Mouse (Mus musculus): Measurements from ENCODE around the gene Mrc2. TPM values are rescaled to one million over a fixed set of nuclear protein-coding genes. Genes with fewer than 3 reads are reported as not detected.

Mrc2 gene
- polyA plus RNA-seq, 2 experiments, result 0.28 to 0.80 TPM

DNA sequence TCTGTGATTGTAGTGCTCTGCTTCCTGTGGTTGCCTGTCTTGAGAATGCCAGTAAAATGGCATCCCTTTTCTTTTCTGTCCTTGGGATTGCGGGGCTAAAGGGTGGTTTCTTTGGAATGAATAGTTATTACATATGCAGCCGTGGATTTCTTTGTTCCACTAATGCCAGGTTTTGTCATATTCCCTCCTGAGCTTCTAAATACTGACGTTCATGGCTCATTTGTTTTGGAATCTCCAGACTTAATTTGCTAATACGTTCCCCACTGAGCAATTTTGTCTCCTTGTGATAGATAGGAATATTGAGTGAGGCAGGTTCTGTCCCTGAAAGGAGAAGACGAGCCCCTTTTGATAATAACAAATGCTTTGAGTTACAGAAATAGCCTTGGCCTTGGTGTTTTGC lies 31.3 kb upstream of the Mrc2 start:
- DNase-seq (ENCODE audit: low read depth in 3 of 3, low spot score in 3 of 3) (no peak), ATAC-seq (ENCODE audit: insufficient read depth) (no peak)
- Histone ChIP-seq H3K4me1 (replicated peaks; ENCODE audit: control insufficient read depth in 2 of 2, insufficient read depth in 2 of 2, low read length in 1 of 2) (no peaks in the 10 kb centered on the region), H3K4me3 (ENCODE audit: insufficient read depth in 1 of 2, low read depth in 2 of 2, low read length in 2 of 2) (no peak overlapping the region), H3K27me3 (ENCODE audit: control insufficient read depth, insufficient read depth, low read length) (no peaks in the 10 kb centered on the region), H3K27ac (no peak overlapping the region), H3K4me2 (ENCODE audit: low read depth) (no peak overlapping the region), H3K36me3 (replicated peaks; ENCODE audit: control insufficient read depth, insufficient read depth, low read depth) (peaks cover 36% of the 10 kb centered on the region), H3K9ac (replicated peaks) (no peak overlapping the region), H3K9me3 (ENCODE audit: control insufficient read depth, low read length) (no peaks in the 10 kb centered on the region)
- TF ChIP-seq CTCF (IDR thresholded peaks at IDR 0.05; ENCODE audit: low read depth), result no peak
- TF ChIP-seq EP300 (IDR thresholded peaks at IDR 0.05; ENCODE audit: low read depth), result no peak
- WGBS (ENCODE audit: insufficient replicate concordance), result 89% methylated on average over 5 of the region's 5 CpGs

DNA sequence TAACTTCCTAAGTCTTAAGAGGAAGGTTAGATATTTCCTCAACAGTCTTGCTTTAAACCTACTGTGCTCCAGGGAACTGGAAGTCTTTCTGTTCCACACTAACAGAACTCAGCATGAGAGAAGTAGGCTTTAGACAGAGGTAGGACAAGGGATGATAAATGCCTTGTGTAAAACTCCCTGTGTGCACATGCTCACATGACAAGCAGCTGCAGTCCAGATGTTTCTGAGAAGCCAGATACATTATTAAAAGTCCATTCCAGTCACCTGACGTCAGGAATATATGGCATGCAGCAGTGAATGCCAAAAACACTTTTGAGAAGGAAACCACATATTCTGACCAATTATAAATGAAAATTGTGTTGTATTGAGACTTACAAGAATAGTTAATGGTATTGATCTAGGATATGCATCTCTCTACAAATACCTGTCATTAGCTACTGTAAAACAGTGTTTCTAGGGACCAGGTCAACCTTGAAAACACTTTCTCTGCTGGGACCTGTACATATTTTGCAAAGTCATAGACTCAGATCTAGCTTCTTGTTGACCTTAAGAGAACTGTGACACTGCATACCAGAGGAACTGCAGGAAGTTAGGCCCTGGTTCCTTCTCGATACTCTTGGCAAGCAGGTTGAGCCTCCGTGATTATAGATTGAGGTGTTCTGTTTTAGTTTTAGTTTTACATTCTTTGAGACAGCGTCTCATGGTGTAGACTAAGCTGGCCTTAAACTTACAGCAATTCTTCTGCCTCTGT lies 30.7 kb upstream of the Mrc2 start:
- WGBS (ENCODE audit: insufficient replicate concordance), result 76% methylated on average over 4 of the region's 4 CpGs
- no peak for TF ChIP-seq EP300 (IDR thresholded peaks at IDR 0.05; ENCODE audit: low read depth)
- Histone ChIP-seq H3K9ac (replicated peaks) (no peak overlapping the region), H3K36me3 (replicated peaks; ENCODE audit: control insufficient read depth, insufficient read depth, low read depth) (peaks cover 31% of the 10 kb centered on the region), H3K4me3 (ENCODE audit: insufficient read depth in 1 of 2, low read depth in 2 of 2, low read length in 2 of 2) (no peak overlapping the region), H3K4me1 (replicated peaks; ENCODE audit: control insufficient read depth in 2 of 2, insufficient read depth in 2 of 2, low read length in 1 of 2) (no peaks in the 10 kb centered on the region), H3K27ac (no peak overlapping the region), H3K9me3 (ENCODE audit: control insufficient read depth, low read length) (no peaks in the 10 kb centered on the region), H3K27me3 (ENCODE audit: control insufficient read depth, insufficient read depth, low read length) (no peaks in the 10 kb centered on the region), H3K4me2 (ENCODE audit: low read depth) (no peak overlapping the region)
- no peak for DNase-seq (ENCODE audit: low read depth in 3 of 3, low spot score in 3 of 3)
- ATAC-seq (ENCODE audit: insufficient read depth), result no peak

DNA sequence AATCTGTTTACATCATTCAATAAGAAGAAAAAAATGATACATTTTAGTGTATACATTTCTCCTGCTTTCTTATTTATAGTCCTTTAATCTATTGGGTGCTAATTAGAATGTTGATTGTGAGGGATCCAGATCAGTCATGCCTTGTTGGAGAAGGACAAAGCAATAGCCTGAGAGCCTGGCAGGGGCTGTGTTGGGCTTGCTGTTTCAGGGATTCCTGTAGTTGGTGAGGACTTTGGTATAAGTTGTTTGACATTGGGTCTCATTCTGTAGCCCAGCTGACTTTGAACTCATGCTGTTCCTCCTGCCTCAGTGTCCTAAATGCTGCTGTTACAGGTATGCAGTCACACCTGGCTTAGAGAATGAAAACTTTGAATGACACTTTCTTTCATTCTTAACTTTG lies 27.9 kb upstream of the Mrc2 start:
- TF ChIP-seq CTCF (IDR thresholded peaks at IDR 0.05; ENCODE audit: low read depth) (no peak), EP300 (IDR thresholded peaks at IDR 0.05; ENCODE audit: low read depth) (no peak)
- ATAC-seq (ENCODE audit: insufficient read depth) (no peak), DNase-seq (ENCODE audit: low read depth in 3 of 3, low spot score in 3 of 3) (no peak)
- H3K4me3 ChIP-seq (ENCODE audit: insufficient read depth in 1 of 2, low read depth in 2 of 2, low read length in 2 of 2), result no peak overlapping the region
- H3K4me1 ChIP-seq (replicated peaks; ENCODE audit: control insufficient read depth in 2 of 2, insufficient read depth in 2 of 2, low read length in 1 of 2), result no peaks in the 10 kb centered on the region
- H3K36me3 ChIP-seq (replicated peaks; ENCODE audit: control insufficient read depth, insufficient read depth, low read depth), result peaks cover 32% of the 10 kb centered on the region
- no peak overlapping the region for H3K9ac ChIP-seq (replicated peaks)
- no peak overlapping the region for H3K27ac ChIP-seq
- no peaks in the 10 kb centered on the region for H3K9me3 ChIP-seq (ENCODE audit: control insufficient read depth, low read length)
- no peak overlapping the region for H3K4me2 ChIP-seq (ENCODE audit: low read depth)
- H3K27me3 ChIP-seq (ENCODE audit: control insufficient read depth, insufficient read depth, low read length), result no peaks in the 10 kb centered on the region

GRCm38 (mm10) chr11:105264988-105265387 lies 27.5 kb upstream of the Mrc2 start:
- Histone ChIP-seq H3K4me3 (ENCODE audit: insufficient read depth in 1 of 2, low read depth in 2 of 2, low read length in 2 of 2) (no peak overlapping the region), H3K4me1 (replicated peaks; ENCODE audit: control insufficient read depth in 2 of 2, insufficient read depth in 2 of 2, low read length in 1 of 2) (no peaks in the 10 kb centered on the region), H3K9ac (replicated peaks) (no peak overlapping the region), H3K27ac (no peak overlapping the region), H3K27me3 (ENCODE audit: control insufficient read depth, insufficient read depth, low read length) (no peaks in the 10 kb centered on the region), H3K36me3 (replicated peaks; ENCODE audit: control insufficient read depth, insufficient read depth, low read depth) (peaks cover 34% of the 10 kb centered on the region), H3K9me3 (ENCODE audit: control insufficient read depth, low read length) (no peaks in the 10 kb centered on the region), H3K4me2 (ENCODE audit: low read depth) (no peak overlapping the region)
- TF ChIP-seq EP300 (IDR thresholded peaks at IDR 0.05; ENCODE audit: low read depth) (no peak), CTCF (IDR thresholded peaks at IDR 0.05; ENCODE audit: low read depth) (no peak)
- no peak for DNase-seq (ENCODE audit: low read depth in 3 of 3, low spot score in 3 of 3)
- no peak for ATAC-seq (ENCODE audit: insufficient read depth)
- 88% methylated on average over 3 of the region's 3 CpGs for WGBS (ENCODE audit: insufficient replicate concordance)

DNA sequence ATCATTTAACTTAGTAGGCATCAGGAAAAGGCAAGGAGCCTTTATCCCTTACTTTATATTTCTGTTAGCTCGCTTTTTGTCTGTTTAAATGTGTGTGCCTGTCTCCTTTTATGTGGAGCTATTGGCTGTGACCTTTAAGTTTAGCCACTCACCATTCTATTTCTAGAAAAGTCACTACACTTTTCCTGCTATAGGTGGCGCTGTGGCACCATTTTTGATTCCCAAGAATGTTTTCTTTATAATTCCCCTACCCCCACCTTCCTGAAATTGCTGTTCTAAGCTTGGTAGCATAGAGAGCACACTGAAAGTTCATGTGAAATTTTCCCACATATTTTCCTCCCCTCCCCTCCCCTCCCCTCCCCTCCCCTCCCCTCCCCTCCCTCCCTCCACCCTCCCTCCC lies 22.3 kb upstream of the Mrc2 start:
- DNase-seq (ENCODE audit: low read depth in 3 of 3, low spot score in 3 of 3) (peak; percentile 22 to 31 (median 27)), ATAC-seq (ENCODE audit: insufficient read depth) (no peak)
- peaks cover 27% of the 10 kb centered on the region for H3K36me3 ChIP-seq (replicated peaks; ENCODE audit: control insufficient read depth, insufficient read depth, low read depth)
- no peaks in the 10 kb centered on the region for H3K9me3 ChIP-seq (ENCODE audit: control insufficient read depth, low read length)
- H3K4me3 ChIP-seq (ENCODE audit: insufficient read depth in 1 of 2, low read depth in 2 of 2, low read length in 2 of 2), result no peak overlapping the region
- H3K4me2 ChIP-seq (ENCODE audit: low read depth), result no peak overlapping the region
- peak; percentile 46; the same call in 1 of the 2 replicates for TF ChIP-seq CTCF (IDR thresholded peaks at IDR 0.05; ENCODE audit: low read depth)
- no peak for TF ChIP-seq EP300 (IDR thresholded peaks at IDR 0.05; ENCODE audit: low read depth)
- 14% methylated on average over 2 of the region's 2 CpGs for WGBS (ENCODE audit: insufficient replicate concordance)
- no peak overlapping the region for H3K27ac ChIP-seq
- no peaks in the 10 kb centered on the region for H3K4me1 ChIP-seq (replicated peaks; ENCODE audit: control insufficient read depth in 2 of 2, insufficient read depth in 2 of 2, low read length in 1 of 2)
- no peaks in the 10 kb centered on the region for H3K27me3 ChIP-seq (ENCODE audit: control insufficient read depth, insufficient read depth, low read length)
- H3K9ac ChIP-seq (replicated peaks), result no peak overlapping the region
